Mouse (Mus musculus): ENCODE data around the gene Olfr129. TPM values are rescaled to one million over a fixed set of nuclear protein-coding genes. Genes with fewer than 3 reads are reported as not detected.

Olfr129 gene
- not detected in 2 replicates for polyA plus RNA-seq (2014; fragmentation: Nextera tagmentation; extraction: Ambion mirVana)

GRCm38 (mm10) chr17:38059979-38060378, at the start of gene Olfr129:
Olfr129 (minus strand) TSS chr17:38060079.
- Histone ChIP-seq H3K4me1 (replicated peaks; ENCODE audit: control insufficient read depth, insufficient read depth, low read length) (no peaks in the 10 kb centered on the region), H3K36me3 (replicated peaks; ENCODE audit: control insufficient read depth, insufficient read depth) (no peaks in the 10 kb centered on the region), H3K27ac (no peak within 1 kb of the TSS), H3K4me3 (replicated peaks; ENCODE audit: low read length) (no peak within 1 kb of the TSS), H3K9me3 (ENCODE audit: control insufficient read depth, low read length) (no peaks in the 10 kb centered on the region), H3K27me3 (ENCODE audit: control insufficient read depth, insufficient read depth, low read length) (no peaks in the 10 kb centered on the region), H3K9ac (no peak within 1 kb of the TSS), H3K4me2 (replicated peaks) (no peak within 1 kb of the TSS)
- no peak for ATAC-seq (ENCODE audit: low FRiP score)
- WGBS: 73% methylated on average over 1 of the region's 1 CpGs
- no peak for DNase-seq (ENCODE audit: low spot score)

- Histone ChIP-seq H3K27ac (no peak within 1 kb of the TSS), H3K36me3 (replicated peaks; ENCODE audit: control insufficient read depth, insufficient read depth) (no peaks in the 10 kb centered on the region), H3K27me3 (ENCODE audit: control insufficient read depth, insufficient read depth, low read length) (no peaks in the 10 kb centered on the region), H3K4me3 (replicated peaks; ENCODE audit: low read length) (no peak within 1 kb of the TSS), H3K4me1 (replicated peaks; ENCODE audit: control insufficient read depth, insufficient read depth, low read length) (no peaks in the 10 kb centered on the region), H3K4me2 (replicated peaks) (no peak within 1 kb of the TSS), H3K9ac (no peak within 1 kb of the TSS), H3K9me3 (ENCODE audit: control insufficient read depth, low read length) (no peaks in the 10 kb centered on the region)
- no peak for DNase-seq (ENCODE audit: low spot score)
- no peak for ATAC-seq (ENCODE audit: low FRiP score)
These were observed 28.7 kb upstream of the Olfr129 start, which contains the start of gene Olfr131 for GRCm38 (mm10) chr17:38088593-38088992. Olfr131 (minus strand) TSS chr17:38088693.

GRCm38 (mm10) chr17:38082364-38082763, 22.5 kb upstream of the Olfr129 start:
- no peaks in the 10 kb centered on the region for H3K36me3 ChIP-seq (replicated peaks; ENCODE audit: control insufficient read depth, insufficient read depth)
- ATAC-seq (ENCODE audit: low FRiP score) (peak; percentile 27; the same call in 1 of the 2 replicates), DNase-seq (ENCODE audit: low spot score) (no peak)
- H3K4me3 ChIP-seq (replicated peaks; ENCODE audit: low read length): no peak overlapping the region
- H3K4me2 ChIP-seq (replicated peaks): no peak overlapping the region
- no peak overlapping the region for H3K9ac ChIP-seq
- H3K27ac ChIP-seq: no peak overlapping the region
- no peaks in the 10 kb centered on the region for H3K27me3 ChIP-seq (ENCODE audit: control insufficient read depth, insufficient read depth, low read length)
- 82% methylated on average over 4 of the region's 4 CpGs for WGBS
- no peaks in the 10 kb centered on the region for H3K4me1 ChIP-seq (replicated peaks; ENCODE audit: control insufficient read depth, insufficient read depth, low read length)
- H3K9me3 ChIP-seq (ENCODE audit: control insufficient read depth, low read length): no peaks in the 10 kb centered on the region

GRCm38 (mm10) chr17:38063621-38064020, 3.7 kb upstream of the Olfr129 start, which contains the start of gene Olfr130:
Olfr130 (plus strand) TSS chr17:38063921.
- ATAC-seq (ENCODE audit: low FRiP score) (no peak), DNase-seq (ENCODE audit: low spot score) (no peak)
- Histone ChIP-seq H3K4me1 (replicated peaks; ENCODE audit: control insufficient read depth, insufficient read depth, low read length) (no peaks in the 10 kb centered on the region), H3K27me3 (ENCODE audit: control insufficient read depth, insufficient read depth, low read length) (no peaks in the 10 kb centered on the region), H3K27ac (no peak within 1 kb of the TSS), H3K36me3 (replicated peaks; ENCODE audit: control insufficient read depth, insufficient read depth) (no peaks in the 10 kb centered on the region), H3K9ac (no peak within 1 kb of the TSS), H3K4me2 (replicated peaks) (no peak within 1 kb of the TSS), H3K9me3 (ENCODE audit: control insufficient read depth, low read length) (no peaks in the 10 kb centered on the region), H3K4me3 (replicated peaks; ENCODE audit: low read length) (no peak within 1 kb of the TSS)
- WGBS: 85% methylated on average over 1 of the region's 1 CpGs

- no peak overlapping the region for H3K9ac ChIP-seq
- ATAC-seq (ENCODE audit: low FRiP score) (no peak), DNase-seq (ENCODE audit: low spot score) (no peak)
- no peaks in the 10 kb centered on the region for H3K27me3 ChIP-seq (ENCODE audit: control insufficient read depth, insufficient read depth, low read length)
- 32% methylated on average over 5 of the region's 5 CpGs for WGBS
- H3K27ac ChIP-seq: no peak overlapping the region
- H3K4me1 ChIP-seq (replicated peaks; ENCODE audit: control insufficient read depth, insufficient read depth, low read length): no peaks in the 10 kb centered on the region
- no peak overlapping the region for H3K4me2 ChIP-seq (replicated peaks)
- no peaks in the 10 kb centered on the region for H3K9me3 ChIP-seq (ENCODE audit: control insufficient read depth, low read length)
- no peak overlapping the region for H3K4me3 ChIP-seq (replicated peaks; ENCODE audit: low read length)
- H3K36me3 ChIP-seq (replicated peaks; ENCODE audit: control insufficient read depth, insufficient read depth): no peaks in the 10 kb centered on the region
These were observed 33.6 kb downstream of the Olfr129 start for GRCm38 (mm10) chr17:38026297-38026696.

- no peak overlapping the region for H3K4me2 ChIP-seq (replicated peaks)
- 77% methylated on average over 2 of the region's 2 CpGs for WGBS
- H3K36me3 ChIP-seq (replicated peaks; ENCODE audit: control insufficient read depth, insufficient read depth): no peaks in the 10 kb centered on the region
- no peak overlapping the region for H3K27ac ChIP-seq
- no peak overlapping the region for H3K9ac ChIP-seq
- H3K27me3 ChIP-seq (ENCODE audit: control insufficient read depth, insufficient read depth, low read length): no peaks in the 10 kb centered on the region
- H3K9me3 ChIP-seq (ENCODE audit: control insufficient read depth, low read length): 0 out of 2 replicates have a peak, but pooled peaks cover 7% of the 10 kb centered on the region
- no peak overlapping the region for H3K4me3 ChIP-seq (replicated peaks; ENCODE audit: low read length)
- ATAC-seq (ENCODE audit: low FRiP score) (no peak), DNase-seq (ENCODE audit: low spot score) (no peak)
- no peaks in the 10 kb centered on the region for H3K4me1 ChIP-seq (replicated peaks; ENCODE audit: control insufficient read depth, insufficient read depth, low read length)
These were observed 43.5 kb downstream of the Olfr129 start for GRCm38 (mm10) chr17:38016341-38016740.

- DNase-seq (ENCODE audit: low spot score) (no peak), ATAC-seq (ENCODE audit: low FRiP score) (no peak)
- 79% methylated on average over 2 of the region's 2 CpGs for WGBS
- H3K9ac ChIP-seq: no peak overlapping the region
- no peak overlapping the region for H3K4me2 ChIP-seq (replicated peaks)
- H3K4me1 ChIP-seq (replicated peaks; ENCODE audit: control insufficient read depth, insufficient read depth, low read length): no peaks in the 10 kb centered on the region
- no peak overlapping the region for H3K27ac ChIP-seq
- no peaks in the 10 kb centered on the region for H3K9me3 ChIP-seq (ENCODE audit: control insufficient read depth, low read length)
- no peak overlapping the region for H3K4me3 ChIP-seq (replicated peaks; ENCODE audit: low read length)
- H3K27me3 ChIP-seq (ENCODE audit: control insufficient read depth, insufficient read depth, low read length): no peaks in the 10 kb centered on the region
- H3K36me3 ChIP-seq (replicated peaks; ENCODE audit: control insufficient read depth, insufficient read depth): no peaks in the 10 kb centered on the region
These were observed 54.9 kb downstream of the Olfr129 start for GRCm38 (mm10) chr17:38004996-38005395.

Other genes starting within 250 kb of the Olfr129 start
- not detected in 2 replicates for gene Olfr125, start 227.1 kb downstream of the Olfr129 start, polyA plus RNA-seq (2014; fragmentation: Nextera tagmentation; extraction: Ambion mirVana)
- gene Olfr126, start 212.6 kb downstream of the Olfr129 start, polyA plus RNA-seq (2014; fragmentation: Nextera tagmentation; extraction: Ambion mirVana): not detected in 2 replicates
- not detected in 2 replicates for gene Olfr127, start 159.6 kb downstream of the Olfr129 start, polyA plus RNA-seq (2014; fragmentation: Nextera tagmentation; extraction: Ambion mirVana)
- gene Olfr128, start 139.5 kb downstream of the Olfr129 start, polyA plus RNA-seq (2014; fragmentation: Nextera tagmentation; extraction: Ambion mirVana): not detected in 2 replicates
- gene Olfr761, start 107.0 kb downstream of the Olfr129 start, polyA plus RNA-seq (2014; fragmentation: Nextera tagmentation; extraction: Ambion mirVana): not detected in 2 replicates
- gene Olfr130, start 3.8 kb upstream of the Olfr129 start, polyA plus RNA-seq (2014; fragmentation: Nextera tagmentation; extraction: Ambion mirVana): not detected in 2 replicates
- gene Olfr131, start 28.6 kb upstream of the Olfr129 start, polyA plus RNA-seq (2014; fragmentation: Nextera tagmentation; extraction: Ambion mirVana): not detected in 2 replicates
- gene Olfr132, start 74.4 kb upstream of the Olfr129 start, polyA plus RNA-seq (2014; fragmentation: Nextera tagmentation; extraction: Ambion mirVana): not detected in 2 replicates
- not detected in 2 replicates for gene Olfr133, start 85.2 kb upstream of the Olfr129 start, polyA plus RNA-seq (2014; fragmentation: Nextera tagmentation; extraction: Ambion mirVana)
- not detected in 2 replicates for gene Olfr134, start 111.3 kb upstream of the Olfr129 start, polyA plus RNA-seq (2014; fragmentation: Nextera tagmentation; extraction: Ambion mirVana)
- not detected in 2 replicates for gene Olfr135, start 144.3 kb upstream of the Olfr129 start, polyA plus RNA-seq (2014; fragmentation: Nextera tagmentation; extraction: Ambion mirVana)
- gene Olfr138, start 201.0 kb upstream of the Olfr129 start, polyA plus RNA-seq (2014; fragmentation: Nextera tagmentation; extraction: Ambion mirVana): not detected in 2 replicates
- gene Olfr137, start 247.5 kb upstream of the Olfr129 start, polyA plus RNA-seq (2014; fragmentation: Nextera tagmentation; extraction: Ambion mirVana): not detected in 2 replicates